Mouse (Mus musculus): ENCODE results near the gene Timm29.

Gene Timm29

GRCm38 (mm10) chr9:21592703-21593121, at the start of gene Timm29, which contains the start of gene Yipf2:
Gene Timm29 (plus strand): TSS chr9:21592722.
Gene Yipf2 (minus strand): TSS chr9:21592828.
- peak; percentile 84 to 87 for DNase-seq

GRCm38 (mm10) chr9:21545351-21545915, 47.1 kb upstream of the Timm29 start:
- no peak for DNase-seq

DNA sequence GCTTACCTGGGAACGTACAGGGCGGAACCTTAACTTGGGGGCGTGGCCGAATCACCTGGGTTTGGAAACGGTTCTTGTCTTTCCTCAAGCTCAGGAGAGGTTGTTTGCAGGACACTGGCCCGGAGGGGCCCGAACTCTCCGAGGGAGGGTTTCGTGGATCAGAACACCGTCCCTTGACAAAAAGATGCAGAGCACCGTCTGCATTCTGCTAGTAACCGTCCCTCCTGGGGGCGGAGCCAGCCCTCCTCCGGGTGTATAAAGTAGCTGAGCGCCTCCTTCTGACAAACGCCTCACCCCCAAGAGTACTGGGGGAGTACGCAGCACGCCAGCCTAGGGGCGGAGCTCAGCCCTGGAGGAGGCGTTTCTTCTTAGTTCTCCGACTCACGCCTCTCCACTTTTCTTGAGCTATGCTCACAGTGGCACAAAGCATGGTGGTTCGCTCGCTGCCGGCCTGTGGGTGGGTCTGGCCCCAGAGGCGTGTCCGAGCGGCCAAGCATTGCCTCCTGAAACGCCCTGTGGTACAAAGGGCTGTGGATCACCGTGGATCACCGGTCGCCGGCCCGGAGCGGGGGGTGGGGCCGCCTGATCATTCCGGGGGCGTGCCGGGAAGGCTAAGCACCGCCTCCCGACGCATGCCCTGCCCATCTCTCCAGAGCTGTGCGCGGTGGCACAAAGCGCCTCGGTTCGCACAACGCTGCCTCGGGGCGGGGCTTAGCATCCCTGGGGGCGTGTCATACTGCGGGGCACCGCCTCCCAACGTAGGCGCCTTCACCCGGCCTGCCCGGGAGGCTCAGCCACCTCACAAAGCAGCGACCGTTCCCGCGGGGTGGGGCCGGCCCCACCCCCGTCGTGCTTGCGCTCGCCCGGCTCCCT, 46.4 kb upstream of the Timm29 start:
- DNase-seq = peak; percentile 99 to 100

DNA sequence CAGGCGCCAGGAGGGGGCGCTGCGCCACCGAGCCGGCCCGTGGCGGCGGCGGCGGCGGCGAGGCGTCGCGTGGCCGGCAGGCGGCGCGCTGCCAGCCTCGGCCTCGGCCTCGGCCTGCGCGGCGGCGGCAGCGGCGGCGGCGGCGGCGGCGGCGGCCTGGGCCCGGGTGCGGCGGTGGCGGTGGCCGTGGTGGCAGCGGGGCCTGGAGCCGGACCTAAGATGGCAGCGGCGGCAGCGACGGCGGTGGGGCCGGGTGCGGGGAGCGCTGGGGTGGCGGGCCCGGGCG, 45.8 kb upstream of the Timm29 start, which contains the start of gene Carm1:
Carm1 (plus strand) TSS at position 106 of the 286 bp plus-strand sequence.
- DNase-seq = peak in 1 of 2 experiments; percentile 79

DNA sequence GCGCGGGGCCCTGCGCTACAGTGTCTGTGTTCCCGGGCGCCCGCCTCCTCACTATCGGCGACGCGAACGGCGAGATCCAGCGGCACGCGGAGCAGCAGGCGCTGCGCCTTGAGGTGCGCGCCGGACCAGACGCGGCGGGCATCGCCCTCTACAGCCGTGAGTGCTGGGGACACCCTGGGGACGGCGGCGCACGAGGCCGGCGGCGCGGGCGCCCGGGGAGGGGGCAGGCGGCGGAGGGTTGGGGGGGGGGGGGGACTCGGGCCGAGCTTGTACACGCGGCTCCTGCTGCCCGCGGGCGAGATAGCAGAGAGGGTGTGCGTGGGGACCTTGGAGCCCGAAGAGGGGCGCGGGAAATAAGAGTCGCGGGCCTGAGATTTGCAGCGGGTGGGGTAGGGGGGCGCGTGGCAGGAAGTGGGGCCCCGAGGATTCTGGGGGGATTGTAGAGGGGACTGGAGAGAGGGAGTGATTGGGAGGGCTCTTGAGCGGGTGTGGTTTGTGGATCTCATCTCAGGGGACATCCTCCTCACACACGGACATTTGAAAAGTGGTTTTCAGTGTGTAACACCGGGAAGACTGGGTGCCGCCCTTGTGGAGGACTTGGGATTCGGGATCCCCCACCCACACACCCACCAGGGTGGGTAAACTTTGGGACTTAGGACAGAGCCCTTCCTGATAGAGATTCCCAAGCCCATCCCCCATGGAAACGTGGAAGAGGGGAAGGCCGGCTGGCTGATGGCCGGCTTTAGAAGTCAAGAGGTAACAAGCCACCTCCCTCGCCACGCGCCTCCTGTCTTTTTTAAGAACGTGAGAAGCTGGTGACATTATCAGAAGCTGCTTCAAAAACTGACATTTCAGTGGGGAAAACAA, 45.2 kb upstream of the Timm29 start:
- peak; percentile 68 to 73 for DNase-seq

- DNase-seq = no peak
Observed at GRCm38 (mm10) chr9:21551049-21551448, 41.5 kb upstream of the Timm29 start.

DNA sequence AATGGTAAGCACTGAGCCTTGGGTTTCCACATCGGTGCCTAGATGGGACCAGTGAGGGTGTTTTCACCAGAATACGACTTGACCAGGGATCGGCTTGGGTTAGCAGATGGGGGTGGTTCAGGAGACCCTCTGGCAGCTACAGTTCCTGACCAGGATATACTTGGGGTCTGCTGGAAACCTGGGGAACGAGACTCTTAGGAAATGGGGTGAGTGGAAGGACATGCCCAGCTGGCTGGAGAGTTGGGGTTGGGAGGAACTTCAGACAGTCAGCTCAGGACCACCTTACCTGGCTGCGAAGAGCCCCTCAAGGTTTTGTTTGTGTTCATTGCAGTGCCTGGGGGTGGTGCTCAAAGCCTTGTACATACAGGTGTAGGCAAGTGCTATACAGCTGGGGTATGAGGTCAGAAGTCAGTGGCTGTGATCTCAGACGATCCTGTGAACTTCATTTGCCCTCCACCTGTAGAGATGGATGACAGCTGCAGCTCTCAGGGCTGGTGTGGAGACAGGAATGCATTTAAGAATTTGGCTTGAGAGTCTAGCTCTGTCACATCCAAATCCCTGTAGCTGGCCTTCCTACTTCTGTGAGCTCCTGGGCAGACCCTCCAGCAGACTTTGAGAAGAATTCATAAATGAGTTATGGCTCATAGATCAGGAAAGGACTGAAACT, 38.8 kb upstream of the Timm29 start:
- DNase-seq = no peak

- no peak for DNase-seq
Observed at GRCm38 (mm10) chr9:21555198-21555742, 37.3 kb upstream of the Timm29 start.

DNA sequence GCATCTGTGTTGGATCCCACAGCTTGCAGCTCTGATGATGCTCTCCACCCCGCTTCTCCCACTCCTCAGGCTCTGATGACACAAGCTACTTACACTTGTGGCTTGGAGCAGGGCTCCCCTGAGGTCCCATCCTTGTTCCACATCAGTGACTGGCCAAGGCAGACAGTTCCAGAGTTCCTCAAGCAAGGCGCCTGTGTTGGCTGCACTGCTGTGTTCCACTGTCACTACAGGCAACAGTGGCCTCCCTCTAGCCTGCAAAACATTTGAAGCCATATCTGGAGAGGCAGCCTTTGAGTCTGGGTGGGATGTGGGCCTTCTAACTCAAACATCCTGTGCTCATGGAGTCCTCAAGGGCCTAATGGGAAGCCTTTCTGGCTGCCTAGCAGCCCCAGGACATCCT, 35.5 kb upstream of the Timm29 start:
- DNase-seq = no peak

- no peak for DNase-seq
Observed at GRCm38 (mm10) chr9:21557556-21557955, 35.0 kb upstream of the Timm29 start.

GRCm38 (mm10) chr9:21558366-21558765, 34.2 kb upstream of the Timm29 start:
- DNase-seq = no peak

- DNase-seq = no peak
Observed at GRCm38 (mm10) chr9:21559151-21559550, 33.4 kb upstream of the Timm29 start.

GRCm38 (mm10) chr9:21564420-21564819, 28.1 kb upstream of the Timm29 start:
- DNase-seq = no peak

GRCm38 (mm10) chr9:21565004-21565586, 27.4 kb upstream of the Timm29 start:
- no peak for DNase-seq

DNA sequence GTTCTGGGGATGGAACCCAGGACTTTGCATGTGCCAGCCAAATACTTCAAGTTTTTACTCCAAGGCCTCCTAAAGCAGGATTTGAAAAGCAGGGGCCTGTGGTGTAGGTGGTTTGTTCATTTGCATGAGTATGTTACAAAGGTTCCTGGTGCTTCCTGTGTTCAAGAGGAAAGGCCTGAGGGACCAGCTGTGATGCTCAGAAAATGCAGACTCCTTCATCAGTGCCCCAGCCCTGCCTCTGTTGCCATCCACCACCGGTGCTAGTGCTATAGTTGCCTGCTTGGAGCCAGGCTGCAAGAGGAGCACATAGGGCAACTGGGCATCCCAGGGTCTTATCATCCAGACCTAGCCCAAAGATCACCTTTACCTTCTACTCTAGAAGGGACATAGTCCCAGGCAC, 26.0 kb upstream of the Timm29 start:
- no peak for DNase-seq

GRCm38 (mm10) chr9:21567051-21567450, 25.5 kb upstream of the Timm29 start:
- DNase-seq = no peak

DNA sequence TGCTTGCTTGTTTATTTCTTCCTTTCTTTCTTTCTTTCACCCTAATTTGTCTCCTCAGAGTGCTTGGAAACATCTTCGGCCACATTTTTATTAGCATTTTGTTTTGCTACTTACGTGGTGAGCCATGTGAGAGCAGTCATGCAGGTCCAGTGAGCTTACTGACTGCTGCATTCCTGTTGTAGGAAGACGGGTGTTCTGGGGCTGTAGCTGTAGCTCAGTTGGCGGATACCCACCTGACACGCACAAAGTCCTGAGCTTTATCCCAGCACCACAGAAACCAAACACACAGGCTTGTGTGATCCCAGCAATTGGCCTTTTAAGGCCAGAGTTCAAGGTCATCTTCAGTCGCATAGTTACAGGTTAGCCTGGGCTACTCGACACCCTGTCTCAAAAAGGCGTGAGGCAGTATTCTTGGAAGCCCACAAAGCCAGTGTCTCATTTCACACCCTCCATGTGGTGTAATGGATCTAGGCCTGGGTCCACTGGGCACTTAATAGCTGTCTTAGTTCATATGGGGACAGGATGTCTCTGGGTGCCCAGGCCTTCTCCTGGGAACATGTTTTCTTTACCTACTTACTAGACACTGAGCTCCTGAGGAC, 23.8 kb upstream of the Timm29 start:
- no peak for DNase-seq

GRCm38 (mm10) chr9:21574012-21574801, 18.3 kb upstream of the Timm29 start:
- no peak for DNase-seq

- DNase-seq = no peak
Observed at GRCm38 (mm10) chr9:21575253-21575652, 17.3 kb upstream of the Timm29 start.

DNA sequence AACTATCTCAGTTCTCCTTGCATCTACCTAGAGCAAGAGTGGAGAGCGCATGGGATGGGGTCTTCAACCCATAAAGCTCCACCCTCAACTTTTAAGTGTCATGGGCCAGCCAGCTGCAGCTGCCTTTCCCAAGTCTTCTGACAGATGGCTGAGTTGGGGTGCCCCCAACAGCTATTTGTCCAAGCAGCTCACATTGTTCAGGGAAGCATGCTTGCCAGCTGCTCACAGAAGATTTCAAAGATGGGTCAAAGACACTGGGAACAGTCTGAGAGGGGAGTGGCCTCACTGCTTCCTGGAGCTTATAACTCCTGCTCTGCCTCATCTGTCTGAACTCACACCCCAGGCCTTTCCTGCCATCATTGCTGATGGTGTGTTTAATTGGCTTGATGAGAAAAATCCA, 16.2 kb upstream of the Timm29 start:
- no peak for DNase-seq

- DNase-seq = no peak
Observed at GRCm38 (mm10) chr9:21578226-21578625, 14.3 kb upstream of the Timm29 start.

Measured in thymus, postnatal 36 days (tissue).